Mouse (Mus musculus) forebrain, embryonic 11.5 days (tissue): Measurements from ENCODE around the gene Pomgnt1. TPM values are rescaled to one million over a fixed set of nuclear protein-coding genes. Genes with fewer than 3 reads are reported as not detected.

Experiments used
- ATAC-seq: fragments of 200-750 bp; cut with Nextera tagmentation; replicated peaks from 2 replicates; pipeline ENCODE4 v1.8.0; 2017; ENCODE audit warnings: moderate TSS enrichment; ENCODE audit not compliant: low FRiP score
- DNase-seq: peaks from one replicate; pipeline ENCODE4 v3.0.0-alpha.2; 2017; ENCODE audit warnings: low spot score
- H3K27ac ChIP-seq: fragments of 300-500 bp; sonication (generic); 2 replicates; pipeline ENCODE4 v1.5.1; 2014; ENCODE audit warnings: low read depth, low read length
- H3K27me3 ChIP-seq: fragments of 300-500 bp; sonication (generic); 2 replicates; pipeline ENCODE4 v1.6.1; 2014; ENCODE audit warnings: mild to moderate bottlenecking, low read length, mixed read lengths; ENCODE audit not compliant: control insufficient read depth, insufficient read depth
- H3K36me3 ChIP-seq: fragments of 300-500 bp; sonication (generic); 2 replicates; pipeline ENCODE4 v1.6.1; 2014; ENCODE audit warnings: mild to moderate bottlenecking, low read length, moderate library complexity, mixed read lengths; ENCODE audit not compliant: control insufficient read depth, insufficient read depth
- H3K4me1 ChIP-seq: fragments of 300-500 bp; sonication (generic); replicated peaks from 2 replicates; pipeline ENCODE4 v1.6.1; 2014; ENCODE audit warnings: low read length, mixed read lengths; ENCODE audit not compliant: control insufficient read depth, insufficient read depth
- H3K4me2 ChIP-seq: fragments of 300-500 bp; sonication (generic); 2 replicates; pipeline ENCODE4 v1.6.1; 2014; ENCODE audit warnings: low read depth, mild to moderate bottlenecking, low read length, moderate library complexity, mixed read lengths; ENCODE audit not compliant: severe bottlenecking
- H3K4me3 ChIP-seq: fragments of 300-500 bp; sonication (generic); 2 replicates; pipeline ENCODE4 v1.5.1; 2014; ENCODE audit warnings: low read depth, low read length
- H3K9ac ChIP-seq: fragments of 300-500 bp; sonication (generic); 2 replicates; pipeline ENCODE4 v1.6.1; 2014; ENCODE audit warnings: low read length
- H3K9me3 ChIP-seq: fragments of 300-500 bp; sonication (generic); 2 replicates; pipeline ENCODE4 v1.6.1; 2016; ENCODE audit warnings: low read length, mixed read lengths; ENCODE audit not compliant: control insufficient read depth
- WGBS: fragments of 180-500 bp; shearing (Covaris S2); extraction: QIAGEN DNeasy Blood & Tissue Kit; methylation state at CpG from one replicate; pipeline ENCODE4 v1.1.7; 2014; 5-methylcytosine and 5-hydroxymethylcytosine counted together
- polyA plus RNA-seq: library from polyadenylated mRNA; unstranded; fragments of >200 nt; fragmentation: Nextera tagmentation; extraction: Ambion mirVana; gene quantifications from 2 replicates; pipeline ENCODE4 v1.2.1, GENCODE M21; 2014

The Pomgnt1 gene
- polyA plus RNA-seq, 1 experiment from 2014 or later: 54.9 TPM

- no peak overlapping the region for H3K27ac ChIP-seq
- 91% methylated on average over 3 of the region's 3 CpGs for WGBS
- peaks cover 8% of the 10 kb centered on the region; the same call in 1 of the 2 replicates for H3K36me3 ChIP-seq
- no peak for DNase-seq
- H3K4me3 ChIP-seq: no peak overlapping the region
- H3K9me3 ChIP-seq: no peaks in the 10 kb centered on the region
- H3K9ac ChIP-seq: no peak overlapping the region
- H3K4me2 ChIP-seq: no peak overlapping the region
- ATAC-seq: no peak
- no peaks in the 10 kb centered on the region for H3K27me3 ChIP-seq
- no peaks in the 10 kb centered on the region for H3K4me1 ChIP-seq
Measured at GRCm38 (mm10) chr4:116160769-116161168, 37.1 kb downstream of the Pomgnt1 start.

GRCm38 (mm10) chr4:116162142-116162541 is 38.5 kb downstream of the Pomgnt1 start:
- H3K4me3 ChIP-seq: no peak overlapping the region
- ATAC-seq (no peak), DNase-seq (no peak)
- peaks cover 2% of the 10 kb centered on the region; the same call in 1 of the 2 replicates for H3K36me3 ChIP-seq
- no peak overlapping the region for H3K9ac ChIP-seq
- H3K27ac ChIP-seq: no peak overlapping the region
- H3K9me3 ChIP-seq: no peaks in the 10 kb centered on the region
- H3K27me3 ChIP-seq: no peaks in the 10 kb centered on the region
- no peaks in the 10 kb centered on the region for H3K4me1 ChIP-seq
- WGBS: 88% methylated on average over 4 of the region's 4 CpGs
- no peak overlapping the region for H3K4me2 ChIP-seq

- no peaks in the 10 kb centered on the region for H3K4me1 ChIP-seq
- no peaks in the 10 kb centered on the region for H3K27me3 ChIP-seq
- H3K9me3 ChIP-seq: no peaks in the 10 kb centered on the region
- H3K27ac ChIP-seq: no peak overlapping the region
- DNase-seq: no peak
- H3K4me3 ChIP-seq: no peak overlapping the region
- H3K4me2 ChIP-seq: no peak overlapping the region
- no peaks in the 10 kb centered on the region for H3K36me3 ChIP-seq
- no peak for ATAC-seq
- no peak overlapping the region for H3K9ac ChIP-seq
- 83% methylated on average over 2 of the region's 2 CpGs for WGBS
Measured at GRCm38 (mm10) chr4:116164759-116165554, 41.3 kb downstream of the Pomgnt1 start.

- no peaks in the 10 kb centered on the region for H3K4me1 ChIP-seq
- ATAC-seq (no peak), DNase-seq (no peak)
- no peak overlapping the region for H3K4me3 ChIP-seq
- no peaks in the 10 kb centered on the region for H3K27me3 ChIP-seq
- no peak overlapping the region for H3K4me2 ChIP-seq
- no peaks in the 10 kb centered on the region for H3K9me3 ChIP-seq
- no peak overlapping the region for H3K27ac ChIP-seq
- H3K36me3 ChIP-seq: no peaks in the 10 kb centered on the region
- WGBS: 79% methylated on average over 8 of the region's 8 CpGs
- H3K9ac ChIP-seq: no peak overlapping the region
Measured at GRCm38 (mm10) chr4:116165708-116166407, 42.2 kb downstream of the Pomgnt1 start.

- Histone ChIP-seq H3K4me1 (no peaks in the 10 kb centered on the region), H3K9me3 (no peaks in the 10 kb centered on the region), H3K9ac (no peak within 1 kb of the TSS), H3K27me3 (no peaks in the 10 kb centered on the region), H3K4me3 (no peak within 1 kb of the TSS), H3K27ac (no peak within 1 kb of the TSS), H3K36me3 (no peaks in the 10 kb centered on the region), H3K4me2 (no peak within 1 kb of the TSS)
- DNase-seq (no peak), ATAC-seq (no peak)
- 30% methylated on average over 7 of the region's 7 CpGs for WGBS
Measured at GRCm38 (mm10) chr4:116167404-116167803, 43.8 kb downstream of the Pomgnt1 start, which contains the start of gene Tspan1. TSS of gene Tspan1 (minus strand) at chr4:116167601.

GRCm38 (mm10) chr4:116168617-116169352 is 45.1 kb downstream of the Pomgnt1 start:
- Histone ChIP-seq H3K4me3 (no peak overlapping the region), H3K27me3 (no peaks in the 10 kb centered on the region), H3K4me1 (no peaks in the 10 kb centered on the region), H3K9ac (no peak overlapping the region), H3K9me3 (no peaks in the 10 kb centered on the region), H3K36me3 (no peaks in the 10 kb centered on the region), H3K4me2 (no peak overlapping the region), H3K27ac (no peak overlapping the region)
- 81% methylated on average over 7 of the region's 8 CpGs for WGBS
- peak; percentile 78 for ATAC-seq
- DNase-seq: peak; percentile 81

GRCm38 (mm10) chr4:116169353-116169672 is 45.7 kb downstream of the Pomgnt1 start:
- no peaks in the 10 kb centered on the region for H3K4me1 ChIP-seq
- no peaks in the 10 kb centered on the region for H3K27me3 ChIP-seq
- no peaks in the 10 kb centered on the region for H3K9me3 ChIP-seq
- H3K36me3 ChIP-seq: no peaks in the 10 kb centered on the region
- DNase-seq (no peak), ATAC-seq (peak; percentile 40; the same call in 1 of the 2 replicates)
- no peak overlapping the region for H3K4me3 ChIP-seq
- H3K27ac ChIP-seq: no peak overlapping the region
- H3K9ac ChIP-seq: no peak overlapping the region
- no peak overlapping the region for H3K4me2 ChIP-seq
- 77% methylated on average over 3 of the region's 3 CpGs for WGBS

- no peak within 1 kb of the TSS for H3K27ac ChIP-seq
- no peaks in the 10 kb centered on the region for H3K27me3 ChIP-seq
- no peak within 1 kb of the TSS for H3K4me2 ChIP-seq
- WGBS: 84% methylated on average over 6 of the region's 6 CpGs
- no peaks in the 10 kb centered on the region for H3K36me3 ChIP-seq
- H3K4me1 ChIP-seq: peaks cover 3% of the 10 kb centered on the region; the same call in 1 of the 2 replicates
- ATAC-seq (no peak), DNase-seq (no peak)
- H3K9ac ChIP-seq: no peak within 1 kb of the TSS
- no peak within 1 kb of the TSS for H3K4me3 ChIP-seq
- no peaks in the 10 kb centered on the region for H3K9me3 ChIP-seq
Measured at GRCm38 (mm10) chr4:116173072-116173471, 49.4 kb downstream of the Pomgnt1 start, which contains the start of the genes 1700042G07Rik and Gm49337. TSS of gene 1700042G07Rik (plus strand) at chr4:116173372. TSS of gene Gm49337 (plus strand) at chr4:116173384.
